Mouse (Mus musculus): ENCODE measurements at regions not wholly inside any gene's neighbourhood (a gene's known extent, or its start where the extent isn't known, plus 50 kb on each side); places are given as distances from the start of the nearest gene placed in this dataset.

DNA sequence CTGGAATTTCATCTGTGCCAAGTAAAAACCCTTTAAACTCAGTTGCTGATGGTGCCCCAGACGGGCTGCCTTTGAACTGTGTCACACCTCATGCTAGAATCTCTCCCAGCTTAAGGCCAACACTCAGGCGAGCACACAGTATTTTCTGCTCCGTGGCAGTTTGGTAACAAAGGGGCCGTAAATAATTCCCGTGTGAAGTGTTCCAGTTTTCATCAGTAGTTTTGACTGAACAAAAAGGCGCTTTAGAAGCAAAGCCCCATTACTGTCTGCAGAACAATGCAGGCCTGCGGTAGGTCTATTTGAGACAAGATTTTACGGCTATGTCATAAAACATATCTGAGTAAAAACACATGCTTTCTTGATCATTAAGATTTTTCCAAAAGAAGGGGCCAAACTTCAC, 155.0 kb downstream of the 1700129C05Rik start:
- Histone ChIP-seq H3K36me3 (ENCODE audit: control insufficient read depth, insufficient read depth, low read length) (no peaks in the 10 kb centered on the region), H3K4me3 (ENCODE audit: low read depth, low read length) (no peak overlapping the region), H3K9ac (ENCODE audit: low read length) (no peak overlapping the region), H3K9me3 (ENCODE audit: control insufficient read depth, low read length) (no peaks in the 10 kb centered on the region), H3K4me1 (replicated peaks; ENCODE audit: control insufficient read depth, insufficient read depth, low read length) (peaks cover 6% of the 10 kb centered on the region), H3K27me3 (ENCODE audit: control insufficient read depth, insufficient read depth, low read length) (no peaks in the 10 kb centered on the region), H3K27ac (ENCODE audit: low read depth, low read length) (no peak overlapping the region), H3K4me2 (ENCODE audit: low read depth, low read length, severe bottlenecking) (no peak overlapping the region)
- WGBS = 38% methylated on average over 8 of the region's 8 CpGs
- DNase-seq (ENCODE audit: low spot score) = no peak
- ATAC-seq (replicated peaks; ENCODE audit: low FRiP score) = no peak

DNA sequence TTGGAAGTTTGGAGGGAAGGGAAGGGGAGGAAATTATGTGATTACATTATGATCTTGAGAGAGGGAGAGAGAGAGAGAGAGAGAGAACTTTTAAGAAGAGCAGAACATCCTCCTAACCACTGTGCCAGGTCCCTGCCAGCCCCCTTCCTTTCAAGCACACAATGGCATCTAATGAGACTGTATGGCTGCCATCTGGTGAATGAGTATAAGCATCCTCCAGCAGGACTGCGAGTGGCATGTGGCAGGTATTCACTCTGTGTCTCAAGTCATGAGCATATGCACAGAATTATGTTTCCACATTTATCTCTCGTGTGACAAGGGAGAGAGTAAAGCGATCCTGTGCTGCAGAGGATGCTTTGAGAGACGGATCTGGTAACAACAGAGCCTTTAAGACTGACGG, 156.9 kb downstream of the 1700129C05Rik start:
- WGBS = 83% methylated on average over 5 of the region's 5 CpGs
- Histone ChIP-seq H3K9ac (ENCODE audit: low read length) (no peak overlapping the region), H3K4me2 (ENCODE audit: low read depth, low read length, severe bottlenecking) (no peak overlapping the region), H3K36me3 (ENCODE audit: control insufficient read depth, insufficient read depth, low read length) (no peaks in the 10 kb centered on the region), H3K27me3 (ENCODE audit: control insufficient read depth, insufficient read depth, low read length) (no peaks in the 10 kb centered on the region), H3K4me1 (replicated peaks; ENCODE audit: control insufficient read depth, insufficient read depth, low read length) (peaks cover 6% of the 10 kb centered on the region), H3K4me3 (ENCODE audit: low read depth, low read length) (no peak overlapping the region), H3K9me3 (ENCODE audit: control insufficient read depth, low read length) (no peaks in the 10 kb centered on the region), H3K27ac (ENCODE audit: low read depth, low read length) (no peak overlapping the region)
- ATAC-seq (replicated peaks; ENCODE audit: low FRiP score) (no peak), DNase-seq (ENCODE audit: low spot score) (no peak)

GRCm38 (mm10) chr14:58976791-58977190, 165.9 kb downstream of the 1700129C05Rik start:
- WGBS = 92% methylated on average over 4 of the region's 4 CpGs
- ATAC-seq (replicated peaks; ENCODE audit: low FRiP score) = no peak
- Histone ChIP-seq H3K9me3 (ENCODE audit: control insufficient read depth, low read length) (no peaks in the 10 kb centered on the region), H3K27me3 (ENCODE audit: control insufficient read depth, insufficient read depth, low read length) (no peaks in the 10 kb centered on the region), H3K4me3 (ENCODE audit: low read depth, low read length) (no peak overlapping the region), H3K4me1 (replicated peaks; ENCODE audit: control insufficient read depth, insufficient read depth, low read length) (no peaks in the 10 kb centered on the region), H3K4me2 (ENCODE audit: low read depth, low read length, severe bottlenecking) (no peak overlapping the region), H3K9ac (ENCODE audit: low read length) (no peak overlapping the region), H3K27ac (ENCODE audit: low read depth, low read length) (no peak overlapping the region), H3K36me3 (ENCODE audit: control insufficient read depth, insufficient read depth, low read length) (no peaks in the 10 kb centered on the region)
- DNase-seq (ENCODE audit: low spot score) = no peak

GRCm38 (mm10) chr14:58969248-58969647, 173.4 kb downstream of the 1700129C05Rik start:
- H3K27me3 ChIP-seq (ENCODE audit: control insufficient read depth, insufficient read depth, low read length) = no peaks in the 10 kb centered on the region
- H3K9me3 ChIP-seq (ENCODE audit: control insufficient read depth, low read length) = no peaks in the 10 kb centered on the region
- H3K4me1 ChIP-seq (replicated peaks; ENCODE audit: control insufficient read depth, insufficient read depth, low read length) = no peaks in the 10 kb centered on the region
- no peak overlapping the region for H3K4me2 ChIP-seq (ENCODE audit: low read depth, low read length, severe bottlenecking)
- H3K27ac ChIP-seq (ENCODE audit: low read depth, low read length) = no peak overlapping the region
- H3K9ac ChIP-seq (ENCODE audit: low read length) = no peak overlapping the region
- H3K36me3 ChIP-seq (ENCODE audit: control insufficient read depth, insufficient read depth, low read length) = no peaks in the 10 kb centered on the region
- H3K4me3 ChIP-seq (ENCODE audit: low read depth, low read length) = no peak overlapping the region
- no peak for ATAC-seq (replicated peaks; ENCODE audit: low FRiP score)
- WGBS = 82% methylated on average over 3 of the region's 3 CpGs
- DNase-seq (ENCODE audit: low spot score) = no peak

DNA sequence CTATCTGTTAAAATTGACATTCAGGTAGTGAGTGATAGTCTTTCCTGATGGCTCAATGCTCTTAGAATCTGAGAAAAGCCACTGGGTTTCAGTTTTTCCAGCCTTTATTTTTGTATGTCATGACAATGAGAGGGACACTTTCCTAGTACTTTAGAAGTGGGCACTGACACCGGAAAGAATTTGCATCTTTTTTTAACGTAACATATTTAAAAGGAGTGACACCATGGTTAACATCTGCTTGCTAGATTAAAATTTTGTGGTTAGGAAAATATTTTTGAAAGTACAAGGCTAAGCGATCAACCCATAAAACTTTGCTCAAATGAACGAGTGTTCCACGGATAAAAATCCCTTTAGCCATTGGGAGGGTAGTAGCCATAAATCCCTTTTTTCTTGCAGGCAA, 174.7 kb downstream of the 1700129C05Rik start:
- no peaks in the 10 kb centered on the region for H3K27me3 ChIP-seq (ENCODE audit: control insufficient read depth, insufficient read depth, low read length)
- no peak for DNase-seq (ENCODE audit: low spot score)
- H3K4me2 ChIP-seq (ENCODE audit: low read depth, low read length, severe bottlenecking) = no peak overlapping the region
- no peaks in the 10 kb centered on the region for H3K36me3 ChIP-seq (ENCODE audit: control insufficient read depth, insufficient read depth, low read length)
- no peak overlapping the region for H3K27ac ChIP-seq (ENCODE audit: low read depth, low read length)
- H3K9ac ChIP-seq (ENCODE audit: low read length) = no peak overlapping the region
- no peak for ATAC-seq (replicated peaks; ENCODE audit: low FRiP score)
- WGBS = 88% methylated on average over 5 of the region's 5 CpGs
- no peak overlapping the region for H3K4me3 ChIP-seq (ENCODE audit: low read depth, low read length)
- H3K4me1 ChIP-seq (replicated peaks; ENCODE audit: control insufficient read depth, insufficient read depth, low read length) = no peaks in the 10 kb centered on the region
- H3K9me3 ChIP-seq (ENCODE audit: control insufficient read depth, low read length) = no peaks in the 10 kb centered on the region

GRCm38 (mm10) chr14:58967163-58967562, 175.5 kb downstream of the 1700129C05Rik start:
- Histone ChIP-seq H3K27ac (ENCODE audit: low read depth, low read length) (no peak overlapping the region), H3K4me3 (ENCODE audit: low read depth, low read length) (no peak overlapping the region), H3K9ac (ENCODE audit: low read length) (no peak overlapping the region), H3K4me1 (replicated peaks; ENCODE audit: control insufficient read depth, insufficient read depth, low read length) (no peaks in the 10 kb centered on the region), H3K4me2 (ENCODE audit: low read depth, low read length, severe bottlenecking) (no peak overlapping the region), H3K36me3 (ENCODE audit: control insufficient read depth, insufficient read depth, low read length) (no peaks in the 10 kb centered on the region), H3K9me3 (ENCODE audit: control insufficient read depth, low read length) (no peaks in the 10 kb centered on the region), H3K27me3 (ENCODE audit: control insufficient read depth, insufficient read depth, low read length) (no peaks in the 10 kb centered on the region)
- WGBS = 82% methylated on average over 1 of the region's 1 CpGs
- no peak for ATAC-seq (replicated peaks; ENCODE audit: low FRiP score)
- no peak for DNase-seq (ENCODE audit: low spot score)

- Histone ChIP-seq H3K9me3 (ENCODE audit: control insufficient read depth, low read length) (no peaks in the 10 kb centered on the region), H3K27me3 (ENCODE audit: control insufficient read depth, insufficient read depth, low read length) (no peaks in the 10 kb centered on the region), H3K4me1 (replicated peaks; ENCODE audit: control insufficient read depth, insufficient read depth, low read length) (no peaks in the 10 kb centered on the region), H3K9ac (ENCODE audit: low read length) (no peak overlapping the region), H3K27ac (ENCODE audit: low read depth, low read length) (no peak overlapping the region), H3K4me3 (ENCODE audit: low read depth, low read length) (no peak overlapping the region), H3K4me2 (ENCODE audit: low read depth, low read length, severe bottlenecking) (no peak overlapping the region), H3K36me3 (ENCODE audit: control insufficient read depth, insufficient read depth, low read length) (no peaks in the 10 kb centered on the region)
- DNase-seq (ENCODE audit: low spot score) (no peak), ATAC-seq (replicated peaks; ENCODE audit: low FRiP score) (no peak)
- WGBS = 89% methylated on average over 2 of the region's 2 CpGs
These were observed 197.7 kb downstream of the 1700129C05Rik start for GRCm38 (mm10) chr14:58944958-58945357.

DNA sequence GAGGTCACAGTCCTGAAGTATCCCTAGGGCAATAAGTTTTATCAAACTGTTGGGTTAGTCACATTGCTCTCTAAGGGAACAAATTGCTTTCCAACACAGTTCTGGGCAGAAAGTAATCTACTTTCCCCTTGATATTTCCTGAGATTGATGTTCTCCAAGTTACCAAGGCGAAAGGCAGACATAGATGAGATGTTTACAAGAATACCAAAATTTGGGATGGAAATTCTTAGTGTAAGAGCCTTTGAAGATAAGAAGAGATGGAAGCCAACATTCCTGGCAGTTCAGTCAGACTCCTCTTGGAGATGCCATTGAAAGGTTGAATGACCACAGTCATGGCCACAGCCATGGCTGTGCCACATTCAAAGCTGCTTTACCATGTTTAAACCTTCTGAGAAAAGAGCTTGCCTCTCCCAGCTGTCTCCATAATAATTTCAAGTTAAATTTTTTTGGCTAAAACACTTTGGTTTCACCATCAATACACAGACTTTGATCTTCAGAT, 199.4 kb downstream of the 1700129C05Rik start:
- Histone ChIP-seq H3K27ac (ENCODE audit: low read depth, low read length) (no peak overlapping the region), H3K4me3 (ENCODE audit: low read depth, low read length) (no peak overlapping the region), H3K9ac (ENCODE audit: low read length) (no peak overlapping the region), H3K27me3 (ENCODE audit: control insufficient read depth, insufficient read depth, low read length) (no peaks in the 10 kb centered on the region), H3K9me3 (ENCODE audit: control insufficient read depth, low read length) (no peaks in the 10 kb centered on the region), H3K4me1 (replicated peaks; ENCODE audit: control insufficient read depth, insufficient read depth, low read length) (no peaks in the 10 kb centered on the region; the same call in 1 of the 2 replicates), H3K36me3 (ENCODE audit: control insufficient read depth, insufficient read depth, low read length) (no peaks in the 10 kb centered on the region), H3K4me2 (ENCODE audit: low read depth, low read length, severe bottlenecking) (no peak overlapping the region)
- ATAC-seq (replicated peaks; ENCODE audit: low FRiP score) = no peak
- 93% methylated on average over 1 of the region's 1 CpGs for WGBS
- DNase-seq (ENCODE audit: low spot score) = no peak

DNA sequence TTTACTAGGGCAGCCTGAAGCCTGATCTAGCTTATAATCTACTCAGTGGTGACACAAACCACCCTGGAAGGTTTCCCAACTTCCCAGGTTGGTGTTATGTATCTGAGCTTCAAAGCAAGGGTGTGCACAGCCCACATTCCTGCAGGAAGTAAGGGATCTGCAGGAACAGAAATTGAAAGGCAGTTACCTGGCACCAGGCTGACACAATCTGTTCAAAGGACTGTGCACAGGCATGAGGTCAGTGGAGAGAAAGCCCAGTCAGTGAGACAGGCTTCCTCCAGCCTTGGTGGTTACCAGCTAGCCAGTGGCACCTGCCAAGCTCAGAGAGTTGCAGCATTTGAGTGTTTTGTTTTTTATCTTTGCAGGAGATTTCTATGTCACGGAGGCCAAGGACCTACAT, 203.6 kb downstream of the 1700129C05Rik start:
- H3K36me3 ChIP-seq (ENCODE audit: control insufficient read depth, insufficient read depth, low read length) = no peaks in the 10 kb centered on the region
- no peak for DNase-seq (ENCODE audit: low spot score)

More for the DNA sequence above, 203.6 kb downstream of the 1700129C05Rik start:
- Histone ChIP-seq H3K4me2 (ENCODE audit: low read depth, low read length, severe bottlenecking) (no peak overlapping the region), H3K9ac (ENCODE audit: low read length) (no peak overlapping the region), H3K9me3 (ENCODE audit: control insufficient read depth, low read length) (no peaks in the 10 kb centered on the region), H3K27ac (ENCODE audit: low read depth, low read length) (no peak overlapping the region; the same call in 1 of the 2 replicates), H3K27me3 (ENCODE audit: control insufficient read depth, insufficient read depth, low read length) (no peaks in the 10 kb centered on the region), H3K4me3 (ENCODE audit: low read depth, low read length) (no peak overlapping the region), H3K4me1 (replicated peaks; ENCODE audit: control insufficient read depth, insufficient read depth, low read length) (peaks cover 5% of the 10 kb centered on the region; the same call in 1 of the 2 replicates)
- no peak for ATAC-seq (replicated peaks; ENCODE audit: low FRiP score)
- WGBS = 90% methylated on average over 1 of the region's 1 CpGs

Data from forebrain, embryonic 11.5 days (tissue).